Mouse (Mus musculus) cortical plate, adult 2 months (tissue): Measurements from ENCODE around the gene Cftr.

Experiments
- CTCF ChIP-seq: fragments of 200-500 bp; IDR thresholded peaks from 2 replicates; pipeline ENCODE4 v1.5.1; 2011; ENCODE audit warnings: mild to moderate bottlenecking, control low read depth, low read length; ENCODE audit not compliant: insufficient read depth; ENCODE audit errors: extremely low read depth
- POLR2A ChIP-seq: fragments of 200-500 bp; IDR thresholded peaks from 2 replicates; pipeline ENCODE4 v1.6.1; 2011; ENCODE audit warnings: mild to moderate bottlenecking, low read length, control low read depth; ENCODE audit not compliant: insufficient read depth; ENCODE audit errors: extremely low read depth

DNA sequence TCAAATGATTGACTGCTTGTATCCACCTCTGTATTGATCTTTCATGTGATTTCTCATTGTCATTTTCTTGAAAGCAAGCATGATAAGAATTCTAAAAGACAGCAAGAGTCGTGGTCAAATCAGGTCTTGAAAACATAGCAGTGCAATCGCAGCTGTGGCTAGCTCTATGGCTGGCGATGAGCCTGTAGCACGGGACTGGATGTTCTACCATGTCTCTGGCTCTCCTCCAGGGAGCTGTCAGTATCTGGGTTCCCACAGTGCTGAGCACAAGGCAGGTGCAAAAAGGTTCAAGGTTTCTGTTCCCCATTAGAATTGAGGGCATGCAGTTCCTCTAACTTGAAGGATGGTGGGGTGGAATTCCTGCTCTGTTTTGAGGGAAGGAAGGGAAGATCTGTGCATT, 17.5 kb upstream of the Cftr start:
- TF ChIP-seq CTCF, result no peak
- TF ChIP-seq POLR2A, result no peak
